8 mouse cellular contexts compared by ENCODE assay signal in genomic region chr8:83200191-83201177, GRCm38 (mm10). TPM values are rescaled to one million over a fixed set of nuclear protein-coding genes. Genes with fewer than 3 reads are reported as not detected.
A peak's percentile ranks its signal among the peaks of the same experiment; 100 is the strongest.
DNase-seq lines count a peak whose midpoint lies in the region; ATAC-seq and TF ChIP-seq lines count a peak whose summit lies in the region.

No protein-coding gene starts in this region.

- no peak for TF ChIP-seq EP300 in heart, postnatal 0 days (IDR thresholded peaks at IDR 0.05; ENCODE audit: low read depth)

- H3K27me3 ChIP-seq in kidney, embryonic 14.5 days (ENCODE audit: control insufficient read depth, insufficient read depth, low read length) = no peaks in the 10 kb centered on the region
- no peaks in the 10 kb centered on the region for H3K27me3 ChIP-seq in heart, postnatal 0 days (ENCODE audit: control insufficient read depth, insufficient read depth, low read length)

- no peak overlapping the region for H3K4me2 ChIP-seq in kidney, embryonic 14.5 days (replicated peaks; ENCODE audit: low read depth, low read length)
- H3K4me2 ChIP-seq in heart, postnatal 0 days (ENCODE audit: low read depth, low read length) = peak overlapping the region; percentile 56

- peaks cover 3% of the 10 kb centered on the region; the same call in 1 of the 2 replicates for H3K4me1 ChIP-seq in kidney, embryonic 14.5 days (ENCODE audit: control insufficient read depth, insufficient read depth, low read length)
- H3K4me1 ChIP-seq in heart, postnatal 0 days (ENCODE audit: control insufficient read depth, insufficient read depth) = peaks cover 17% of the 10 kb centered on the region

- H3K4me3 ChIP-seq in kidney, embryonic 14.5 days (ENCODE audit: low read length) = no peak overlapping the region
- 0 out of 2 replicates have a peak overlapping the region, but pooled peaks have one; percentile 6 for H3K4me3 ChIP-seq in heart, postnatal 0 days (ENCODE audit: low read depth, low read length)

- peak; percentile 39; the same call in 1 of the 2 replicates for ATAC-seq in kidney, embryonic 14.5 days (ENCODE audit: low FRiP score, low TSS enrichment)
- ATAC-seq in heart, postnatal 0 days (ENCODE audit: insufficient read depth, low read depth) = peak; percentile 39; the same call in 1 of the 2 replicates

- H3K27ac ChIP-seq in kidney, embryonic 14.5 days (ENCODE audit: low read depth, low read length) = peak overlapping the region; percentile 2; the same call in 1 of the 2 replicates
- peak overlapping the region; percentile 40 for H3K27ac ChIP-seq in heart, postnatal 0 days (ENCODE audit: low read depth)

- no peaks in the 10 kb centered on the region for H3K9me3 ChIP-seq in kidney, embryonic 14.5 days (ENCODE audit: control insufficient read depth, low read length)
- H3K9me3 ChIP-seq in heart, postnatal 0 days (replicated peaks; ENCODE audit: control insufficient read depth, low read length) = no peaks in the 10 kb centered on the region

- no peak for TF ChIP-seq CTCF in heart, postnatal 0 days (IDR thresholded peaks at IDR 0.05; ENCODE audit: low read depth)

- DNase-seq in kidney, adult 8-10 months = no peak
- DNase-seq in MN1 (ENCODE audit: low spot score) = peak; percentile 75
- DNase-seq in cerebellum, postnatal 10 days = peak; percentile 81 to 90
- DNase-seq in heart, postnatal 0 days (ENCODE audit: low spot score) = peak; percentile 52
- DNase-seq in left cerebral cortex, postnatal 25 days (ENCODE audit: low spot score in 2 of 2) = peak; percentile 52 to 66
- DNase-seq in right cerebral cortex, postnatal 10 days (ENCODE audit: low spot score in 2 of 2) = peak; percentile 52 to 73
- DNase-seq in spleen, adult 18-20 months = no peak

- 57% methylated on average over 16 of the region's 16 CpGs for WGBS in kidney, embryonic 14.5 days
- 49% methylated on average over 16 of the region's 16 CpGs for WGBS in heart, postnatal 0 days

- intact Hi-C loops in left cerebral cortex, postnatal 25 days (cut with DNase I) = no loop called here

- no peak overlapping the region for H3K9ac ChIP-seq in kidney, embryonic 14.5 days (ENCODE audit: low read depth, low read length)
- H3K9ac ChIP-seq in heart, postnatal 0 days (replicated peaks; ENCODE audit: low read depth, low read length) = 0 out of 2 replicates have a peak overlapping the region, but pooled peaks have one; percentile 52

- H3K36me3 ChIP-seq in kidney, embryonic 14.5 days (ENCODE audit: control insufficient read depth, insufficient read depth, low read length) = no peaks in the 10 kb centered on the region
- H3K36me3 ChIP-seq in heart, postnatal 0 days (replicated peaks; ENCODE audit: control insufficient read depth, insufficient read depth, low read length) = no peaks in the 10 kb centered on the region

RNA-seq across cellular contexts. Expression of gene Gm10645, which starts 34.5 kb away (rescaled TPM):
- polyA plus RNA-seq in kidney, embryonic 14.5 days (2014; fragmentation: Nextera tagmentation; extraction: Ambion mirVana) = 1.7 and 3.0 TPM in 2 replicates
- total RNA-seq in heart, postnatal 0 days (2014; rRNA removed; ENCODE audit: low replicate concordance) = 3.6 TPM in 1 of 2 replicates, not detected in the other
- polyA plus RNA-seq in heart, postnatal 0 days (2015; fragmentation: Nextera tagmentation; extraction: Ambion mirVana) = 0.34 and 0.48 TPM in 2 replicates
- 1 to 10 TPM; 1.6 to 3.0 TPM for total RNA-seq in left cerebral cortex, postnatal 25 days (2021)

RNA-seq across cellular contexts. Expression of gene Tbc1d9, which starts 35.3 kb away (rescaled TPM):
- 1.5 and 3.4 TPM in 2 replicates for polyA plus RNA-seq in kidney, embryonic 14.5 days (2014; fragmentation: Nextera tagmentation; extraction: Ambion mirVana)
- 4.3 and 6.2 TPM in 2 replicates for total RNA-seq in heart, postnatal 0 days (2014; rRNA removed; ENCODE audit: low replicate concordance)
- polyA plus RNA-seq in heart, postnatal 0 days (2015; fragmentation: Nextera tagmentation; extraction: Ambion mirVana) = 0.45 and 0.49 TPM in 2 replicates
- total RNA-seq in left cerebral cortex, postnatal 25 days (2021) = 100 to 1,000 TPM in 1 of 2 experiments, 10 to 100 TPM in 1; 98.7 to 106 TPM

Comparison
In these comparisons a context has a peak if more than half of its experiments do, and no peak if none do; other contexts are left out.
1. DNase-seq: peak in MN1 (single experiment), cerebellum, postnatal 10 days (2 of 2), heart, postnatal 0 days (single experiment), left cerebral cortex, postnatal 25 days (2 of 2) and right cerebral cortex, postnatal 10 days (2 of 2); none in kidney, adult 8-10 months (0 of 2) and spleen, adult 18-20 months (0 of 2).
2. RNA of gene Tbc1d9, which starts 35.3 kb away (total RNA-seq): 98.7 to 106 TPM in left cerebral cortex, postnatal 25 days; 4.3 to 6.2 TPM in heart, postnatal 0 days; every median in the first group is over 10 times any median in the second.